Mouse (Mus musculus) limb, embryonic 14.5 days (tissue): ENCODE results near the gene Fam69b. TPM values are rescaled to one million over a fixed set of nuclear protein-coding genes. Genes with fewer than 3 reads are reported as not detected.

Experiments
- ATAC-seq: fragments of 200-750 bp; cut with Nextera tagmentation; 2 replicates; pipeline ENCODE4 v1.8.0; 2017; ENCODE audit warnings: low read depth, moderate number of reproducible peaks, moderate TSS enrichment; ENCODE audit not compliant: low FRiP score
- DNase-seq: peaks from one replicate; pipeline ENCODE4 v3.0.0-alpha.2; 2015; ENCODE audit warnings: low spot score
- H3K27ac ChIP-seq: fragments of 300-500 bp; sonication (generic); replicated peaks from 2 replicates; pipeline ENCODE4 v1.5.1; 2014; ENCODE audit warnings: low read depth, mild to moderate bottlenecking, low read length, moderate library complexity, mixed read lengths
- H3K27me3 ChIP-seq: fragments of 300-500 bp; sonication (generic); 2 replicates; pipeline ENCODE4 v1.6.1; 2014; ENCODE audit warnings: low read length, mixed read lengths; ENCODE audit not compliant: control insufficient read depth, insufficient read depth
- H3K36me3 ChIP-seq: fragments of 300-500 bp; sonication (generic); 2 replicates; pipeline ENCODE4 v1.6.1; 2014; ENCODE audit warnings: mild to moderate bottlenecking, low read length, moderate library complexity, mixed read lengths; ENCODE audit not compliant: control insufficient read depth, insufficient read depth
- H3K4me1 ChIP-seq: fragments of 300-500 bp; sonication (generic); 2 replicates; pipeline ENCODE4 v1.6.1; 2014; ENCODE audit warnings: antibody characterized with exemption, low read length, mixed read lengths; ENCODE audit not compliant: control insufficient read depth, insufficient read depth
- H3K4me2 ChIP-seq: fragments of 300-500 bp; sonication (generic); replicated peaks from 2 replicates; pipeline ENCODE4 v1.6.1; 2014; ENCODE audit warnings: low read depth, mild to moderate bottlenecking, low read length, moderate library complexity; ENCODE audit not compliant: severe bottlenecking
- H3K4me3 ChIP-seq: fragments of 300-500 bp; sonication (generic); replicated peaks from 2 replicates; pipeline ENCODE4 v1.5.1; 2014; ENCODE audit warnings: low read length
- H3K9ac ChIP-seq: fragments of 300-500 bp; sonication (generic); 2 replicates; pipeline ENCODE4 v1.6.1; 2014; ENCODE audit warnings: mild to moderate bottlenecking, low read depth, low read length, moderate library complexity; ENCODE audit not compliant: severe bottlenecking
- H3K9me3 ChIP-seq: fragments of 300-500 bp; sonication (generic); 2 replicates; pipeline ENCODE4 v1.6.1; 2016; ENCODE audit warnings: low read length; ENCODE audit not compliant: control insufficient read depth
- POLR2A ChIP-seq: fragments of 200-500 bp; IDR thresholded peaks from 2 replicates; pipeline ENCODE4 v1.8.0; 2012; ENCODE audit warnings: inconsistent platforms, mild to moderate bottlenecking, moderate library complexity, borderline replicate concordance; ENCODE audit not compliant: insufficient read depth, insufficient read length; ENCODE audit errors: extremely low read depth
- WGBS: fragments of 180-500 bp; shearing (Covaris S2); extraction: QIAGEN DNeasy Blood & Tissue Kit; methylation state at CpG from one replicate; pipeline ENCODE4 v1.1.7; 2014; 5-methylcytosine and 5-hydroxymethylcytosine counted together
- polyA plus RNA-seq, 2 experiments: library from polyadenylated mRNA; depleted of rRNA in 1 of 2; stranded (reverse) in 1 of 2; unstranded in 1 of 2; fragments of >200 nt; fragmentation: Nextera tagmentation in 1 of 2; extraction: Ambion mirVana in 1 of 2; gene quantifications; 2 replicates each; pipeline versions ENCODE4 v1.2.1 to v1.2.3; 2012 to 2014

Gene Fam69b
- polyA plus RNA-seq, 2 experiments = 42.2 to 47.5 TPM

DNA sequence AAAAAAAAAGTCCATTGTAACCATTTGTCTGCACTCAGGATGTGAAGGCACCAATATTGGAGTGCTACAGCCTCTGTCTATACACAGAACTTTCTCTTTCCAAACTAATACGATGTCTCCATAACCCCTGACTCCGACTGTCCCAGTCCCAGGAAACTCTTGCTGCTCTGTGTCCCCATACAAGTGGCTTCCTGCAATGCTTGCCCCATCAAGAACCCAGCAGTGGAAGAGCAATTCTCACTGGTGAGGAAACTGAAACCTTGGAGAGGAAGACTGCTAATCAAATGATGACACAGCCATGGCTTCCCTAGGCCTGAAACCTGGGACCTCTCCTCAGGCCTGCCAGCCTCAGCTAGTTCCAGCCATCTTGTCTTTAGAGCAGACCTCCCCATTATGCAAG, 30.4 kb upstream of the Fam69b start:
- 89% methylated on average over 2 of the region's 2 CpGs for WGBS
- H3K36me3 ChIP-seq = peaks cover 27% of the 10 kb centered on the region
- no peak for ATAC-seq
- no peak overlapping the region for H3K4me3 ChIP-seq
- H3K4me1 ChIP-seq = peaks cover 3% of the 10 kb centered on the region; the same call in 1 of the 2 replicates
- no peak overlapping the region for H3K27ac ChIP-seq
- H3K9me3 ChIP-seq = no peaks in the 10 kb centered on the region
- DNase-seq = no peak
- H3K9ac ChIP-seq = no peak overlapping the region
- TF ChIP-seq POLR2A = no peak
- H3K4me2 ChIP-seq = no peak overlapping the region
- no peaks in the 10 kb centered on the region for H3K27me3 ChIP-seq

DNA sequence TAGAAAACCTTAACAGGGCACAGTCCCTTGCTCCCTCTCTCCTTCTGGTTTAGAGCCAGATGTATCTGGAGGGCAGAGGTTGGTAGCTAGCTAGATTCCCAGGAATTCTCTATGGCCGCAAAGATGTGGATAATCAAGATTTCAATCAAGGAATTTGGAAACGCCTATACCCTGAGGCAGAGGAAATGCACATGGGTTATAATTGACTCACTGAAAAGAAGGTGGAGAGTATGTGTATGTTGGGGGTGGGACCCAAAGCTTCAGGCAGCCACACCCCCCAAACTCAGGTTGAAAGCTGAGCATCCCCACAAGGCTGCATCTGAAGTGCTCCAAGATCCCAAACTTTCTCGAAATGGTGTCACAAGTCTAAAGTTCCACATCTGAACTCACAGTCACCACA, 29.8 kb upstream of the Fam69b start:
- Histone ChIP-seq H3K27me3 (no peaks in the 10 kb centered on the region), H3K27ac (no peak overlapping the region), H3K9ac (no peak overlapping the region), H3K4me1 (peaks cover 9% of the 10 kb centered on the region), H3K4me2 (no peak overlapping the region), H3K4me3 (no peak overlapping the region), H3K9me3 (no peaks in the 10 kb centered on the region), H3K36me3 (peaks cover 20% of the 10 kb centered on the region)
- TF ChIP-seq POLR2A = no peak
- 66% methylated on average over 3 of the region's 3 CpGs for WGBS
- DNase-seq (no peak), ATAC-seq (no peak)

DNA sequence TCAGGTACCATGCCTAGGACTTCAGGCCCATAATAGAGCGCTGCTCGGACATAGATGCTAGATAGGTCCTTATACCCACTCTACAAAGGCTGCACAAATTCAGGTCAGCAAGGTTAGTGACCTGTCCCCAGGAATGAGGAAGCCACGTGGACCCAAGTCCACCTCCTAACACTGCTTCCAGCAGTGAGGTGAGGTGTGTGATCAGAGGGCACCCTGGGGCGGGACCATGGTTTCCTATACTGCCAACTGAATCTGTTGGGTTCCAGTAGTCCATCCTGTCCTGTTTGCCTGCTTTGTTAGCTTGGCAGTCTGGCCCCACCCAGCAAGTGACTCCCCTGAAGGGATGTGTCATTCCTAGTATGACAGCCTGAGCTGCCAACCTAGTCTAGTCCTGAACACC, 28.3 kb upstream of the Fam69b start:
- Histone ChIP-seq H3K9ac (no peak overlapping the region), H3K9me3 (no peaks in the 10 kb centered on the region), H3K4me2 (no peak overlapping the region), H3K36me3 (peaks cover 8% of the 10 kb centered on the region; the same call in 1 of the 2 replicates), H3K27me3 (no peaks in the 10 kb centered on the region), H3K4me3 (no peak overlapping the region), H3K4me1 (peaks cover 10% of the 10 kb centered on the region), H3K27ac (no peak overlapping the region)
- TF ChIP-seq POLR2A = no peak
- DNase-seq = no peak
- 91% methylated on average over 4 of the region's 4 CpGs for WGBS
- ATAC-seq = no peak

DNA sequence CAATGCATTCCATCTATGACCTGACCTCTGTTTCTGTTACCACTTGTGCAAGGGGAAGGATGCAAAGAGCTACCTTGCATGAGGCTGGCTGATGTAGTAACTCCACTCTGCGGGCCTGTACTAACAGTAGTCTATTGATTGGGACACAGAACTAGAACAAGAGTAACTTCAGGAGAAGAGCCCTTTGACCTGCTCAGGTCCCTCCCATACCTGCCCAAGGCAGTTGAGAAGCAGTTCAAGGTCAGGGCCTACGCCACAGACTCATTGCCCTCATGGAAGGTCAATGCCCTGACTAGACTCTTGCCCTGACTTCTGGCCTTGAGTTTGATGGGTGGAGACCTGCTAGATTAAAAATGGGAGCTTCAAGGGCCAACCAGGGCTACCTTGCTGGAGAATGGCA, 27.6 kb upstream of the Fam69b start:
- ATAC-seq (no peak), DNase-seq (no peak)
- Histone ChIP-seq H3K36me3 (0 out of 2 replicates have a peak, but pooled peaks cover 4% of the 10 kb centered on the region), H3K4me1 (peaks cover 10% of the 10 kb centered on the region), H3K9ac (no peak overlapping the region), H3K4me3 (no peak overlapping the region), H3K4me2 (no peak overlapping the region), H3K27me3 (no peaks in the 10 kb centered on the region), H3K9me3 (no peaks in the 10 kb centered on the region), H3K27ac (no peak overlapping the region)
- TF ChIP-seq POLR2A = no peak
- 87% methylated on average over 2 of the region's 2 CpGs for WGBS

DNA sequence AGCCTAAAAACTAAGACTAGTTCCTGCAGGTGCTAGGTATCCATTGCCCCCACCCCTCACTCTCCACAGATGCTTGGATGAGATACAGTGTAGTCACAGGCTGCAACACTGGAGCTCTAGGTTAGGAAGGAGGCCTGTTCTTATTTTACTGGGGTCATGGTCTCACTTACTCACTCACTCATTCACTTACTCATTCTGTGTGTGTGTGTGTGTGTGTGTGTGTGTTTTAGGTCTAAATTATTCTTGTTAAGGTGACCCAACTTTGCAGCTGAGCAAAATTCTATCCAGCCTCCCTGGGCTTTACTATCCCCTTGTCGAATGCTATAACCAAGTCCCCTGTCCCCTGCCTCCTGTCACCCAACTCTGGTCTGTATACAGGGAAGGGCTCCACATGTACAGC, 26.7 kb upstream of the Fam69b start:
- 84% methylated on average over 1 of the region's 1 CpGs for WGBS
- no peaks in the 10 kb centered on the region for H3K36me3 ChIP-seq
- DNase-seq = no peak
- no peak overlapping the region for H3K27ac ChIP-seq
- no peak overlapping the region for H3K9ac ChIP-seq
- no peak for ATAC-seq
- no peaks in the 10 kb centered on the region for H3K27me3 ChIP-seq
- no peak for TF ChIP-seq POLR2A
- no peaks in the 10 kb centered on the region for H3K9me3 ChIP-seq
- H3K4me1 ChIP-seq = peaks cover 10% of the 10 kb centered on the region
- no peak overlapping the region for H3K4me3 ChIP-seq
- no peak overlapping the region for H3K4me2 ChIP-seq

DNA sequence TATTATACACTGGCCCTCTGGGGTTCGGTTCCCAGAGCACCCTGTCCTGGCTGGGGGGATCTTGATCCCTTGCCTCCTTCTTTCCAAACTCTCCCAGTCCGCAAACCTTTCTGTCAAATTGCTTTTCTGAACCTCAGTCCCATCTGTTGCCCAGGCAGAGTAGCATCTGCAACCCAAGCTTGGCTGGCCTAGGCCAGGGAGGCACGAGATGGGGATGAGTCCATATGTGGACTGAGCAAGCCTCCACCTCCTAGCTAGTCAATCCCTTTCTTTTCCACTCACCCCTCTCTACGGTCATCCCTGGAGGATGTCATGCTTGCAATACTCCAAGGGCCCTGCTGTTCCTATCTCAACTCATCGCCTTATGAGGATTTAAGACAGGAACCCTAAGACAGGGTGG, 25.6 kb upstream of the Fam69b start:
- H3K4me2 ChIP-seq = peak overlapping the region; percentile 79; the same call in 1 of the 2 replicates
- no peaks in the 10 kb centered on the region for H3K27me3 ChIP-seq
- 89% methylated on average over 5 of the region's 5 CpGs for WGBS

More for the DNA sequence above, 25.6 kb upstream of the Fam69b start:
- Histone ChIP-seq H3K9ac (no peak overlapping the region), H3K27ac (no peak overlapping the region), H3K36me3 (no peaks in the 10 kb centered on the region), H3K4me1 (peaks cover 15% of the 10 kb centered on the region), H3K4me3 (no peak overlapping the region; the same call in 1 of the 2 replicates), H3K9me3 (no peaks in the 10 kb centered on the region)
- ATAC-seq (no peak), DNase-seq (no peak)
- TF ChIP-seq POLR2A = no peak
